Mouse (Mus musculus) 3T3-L1 (cell line): Measurements from ENCODE around the gene Tmem248.

Source experiments
- DNase-seq: peaks from one replicate; pipeline ENCODE4 v3.0.0-alpha.2; 2015; ENCODE audit warnings: low read depth, low spot score

The Tmem248 gene

GRCm38 (mm10) chr5:130255799-130256525 is 39.1 kb downstream of the Tmem248 start:
- DNase-seq, result peak; percentile 70

GRCm38 (mm10) chr5:130256678-130257271 is 39.9 kb downstream of the Tmem248 start:
- DNase-seq, result peak; percentile 100

- peak; percentile 43 for DNase-seq
These were observed 40.4 kb downstream of the Tmem248 start for GRCm38 (mm10) chr5:130257303-130257702.

- DNase-seq, result peak; percentile 67
These were observed 46.6 kb downstream of the Tmem248 start for GRCm38 (mm10) chr5:130263454-130263853.

DNA sequence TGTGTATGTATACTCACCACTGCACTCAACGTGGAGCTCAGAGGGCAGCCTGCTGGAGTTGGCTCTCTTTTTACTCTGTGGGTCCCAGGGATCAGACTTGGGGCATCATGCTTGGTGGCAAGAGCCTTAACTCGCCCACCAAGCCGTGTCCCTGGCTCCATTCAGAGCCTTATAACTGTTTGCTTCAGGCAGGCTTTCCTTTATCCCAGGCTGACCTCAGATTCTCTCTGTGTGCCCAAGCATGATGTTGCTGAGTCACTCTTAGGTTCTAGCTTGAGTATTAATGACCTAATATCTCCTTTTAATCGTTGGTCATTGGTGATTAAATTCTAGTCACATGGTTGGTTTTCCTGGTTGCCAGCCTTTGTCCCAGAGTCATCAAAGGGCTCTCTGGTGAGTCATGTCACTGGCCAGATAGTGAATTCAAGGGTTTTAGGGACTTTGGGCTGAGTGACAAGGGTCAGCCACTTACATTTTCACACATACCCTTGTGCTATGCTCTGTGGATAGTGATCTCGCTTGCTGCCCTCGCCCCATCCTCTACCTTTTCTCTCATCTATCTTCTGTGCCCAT is 47.6 kb downstream of the Tmem248 start:
- no peak for DNase-seq

GRCm38 (mm10) chr5:130266651-130267050 is 49.8 kb downstream of the Tmem248 start:
- peak; percentile 46 for DNase-seq

DNA sequence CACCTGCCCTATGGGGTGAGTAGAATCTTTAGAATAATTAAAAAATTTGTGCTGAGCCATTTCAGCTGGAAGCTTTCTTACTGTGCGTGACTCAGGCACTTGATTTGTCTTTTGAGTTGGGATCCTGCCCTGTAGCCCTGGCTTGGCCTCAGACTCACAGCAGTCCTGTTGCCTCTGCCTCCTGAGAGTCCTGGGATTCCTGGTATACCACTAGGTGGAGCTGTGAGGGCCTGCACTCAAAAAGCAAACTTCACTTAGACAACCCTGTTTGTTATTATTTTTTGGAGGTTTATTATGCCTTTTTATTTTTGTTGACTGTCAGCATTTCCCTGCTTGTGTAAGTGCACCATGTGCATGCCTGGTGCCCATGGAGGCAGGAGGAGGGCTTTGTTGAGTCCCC is 50.4 kb downstream of the Tmem248 start:
- DNase-seq, result peak; percentile 80

DNA sequence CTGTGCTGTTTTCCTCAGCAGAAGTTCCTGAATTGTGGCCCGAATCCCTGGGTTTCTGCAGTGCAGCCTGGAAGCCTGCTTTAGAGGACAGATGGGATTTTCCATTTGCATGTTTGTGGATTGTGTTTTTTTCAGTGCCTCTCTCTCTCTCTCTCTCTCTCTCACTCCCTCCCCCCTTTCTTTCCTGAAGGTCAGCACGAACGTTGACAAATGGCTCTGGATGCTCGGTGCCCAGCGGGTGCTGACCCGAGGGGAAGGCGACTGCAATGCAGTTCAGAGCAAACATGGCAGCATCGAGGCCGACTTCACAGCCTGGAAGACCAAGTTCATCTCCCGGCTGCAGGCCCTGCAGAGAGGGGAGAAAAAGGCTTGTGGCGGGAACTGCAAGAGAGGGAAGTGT is 52.1 kb downstream of the Tmem248 start:
- DNase-seq, result no peak

- DNase-seq, result peak; percentile 46
These were observed 55.5 kb downstream of the Tmem248 start for GRCm38 (mm10) chr5:130272344-130272743.

DNA sequence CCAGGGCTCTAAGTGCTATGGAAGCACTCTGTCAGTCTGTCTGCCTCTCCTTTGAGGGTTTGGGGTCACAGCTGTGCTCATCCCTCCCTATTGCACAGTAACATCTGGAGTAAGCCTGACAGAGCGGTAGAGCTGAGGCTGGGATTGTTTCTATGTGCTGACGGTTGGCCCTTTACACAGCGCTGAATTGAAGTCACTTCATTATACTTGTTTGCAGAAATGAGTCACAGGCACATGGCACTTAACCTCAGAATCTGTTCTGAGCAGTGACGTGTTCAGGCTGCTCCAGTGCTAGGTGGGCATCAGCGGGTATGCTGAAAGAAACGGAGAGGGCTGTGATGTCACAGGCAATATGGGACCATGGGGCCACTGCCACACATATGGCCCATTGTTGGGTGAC is 56.2 kb downstream of the Tmem248 start:
- no peak for DNase-seq

DNA sequence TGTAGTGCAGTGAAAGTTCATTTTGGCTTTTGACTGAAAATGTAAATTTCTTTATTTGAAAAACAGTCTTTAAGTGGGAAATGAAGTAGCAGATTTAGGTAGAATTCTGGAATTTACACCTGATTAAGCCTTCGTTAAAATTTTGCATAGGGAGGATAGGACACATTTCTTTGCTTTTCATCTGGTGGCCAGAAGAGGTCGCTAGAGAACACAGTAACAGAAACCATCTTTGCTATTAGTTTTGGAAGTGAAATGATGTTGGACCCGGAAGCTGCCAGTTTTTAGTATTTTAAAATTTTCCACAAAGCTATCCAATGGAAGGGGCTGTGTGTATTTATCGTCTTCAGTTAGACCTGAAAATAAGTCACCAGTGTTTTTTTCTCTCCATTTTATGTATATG is 58.6 kb downstream of the Tmem248 start:
- peak; percentile 75 for DNase-seq

DNA sequence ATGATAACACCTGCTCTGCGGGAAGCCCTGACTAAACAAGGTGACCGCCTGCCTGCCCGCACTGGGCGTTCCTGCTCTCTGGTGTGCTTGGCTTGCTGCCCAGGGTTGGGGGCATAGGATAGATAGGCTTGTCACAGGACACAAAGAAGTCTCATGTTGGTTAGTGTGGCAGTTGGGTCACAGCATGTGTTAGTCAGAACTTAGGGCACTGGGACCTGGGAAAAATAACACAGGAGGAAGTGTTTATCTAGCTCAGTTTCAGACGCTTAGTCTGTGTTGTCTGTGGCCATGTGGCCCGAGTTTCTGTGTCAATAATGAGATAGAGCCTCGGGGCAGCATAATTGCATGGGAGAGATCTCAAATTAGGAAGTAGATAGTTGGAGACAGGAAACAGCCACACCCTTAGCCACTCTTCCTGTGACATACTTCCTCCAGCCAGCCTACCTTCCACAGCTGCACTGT is 61.2 kb downstream of the Tmem248 start:
- DNase-seq, result no peak

- DNase-seq, result no peak
These were observed 66.3 kb downstream of the Tmem248 start for GRCm38 (mm10) chr5:130283079-130283732.

GRCm38 (mm10) chr5:130288106-130288505 is 71.2 kb downstream of the Tmem248 start:
- DNase-seq, result no peak

DNA sequence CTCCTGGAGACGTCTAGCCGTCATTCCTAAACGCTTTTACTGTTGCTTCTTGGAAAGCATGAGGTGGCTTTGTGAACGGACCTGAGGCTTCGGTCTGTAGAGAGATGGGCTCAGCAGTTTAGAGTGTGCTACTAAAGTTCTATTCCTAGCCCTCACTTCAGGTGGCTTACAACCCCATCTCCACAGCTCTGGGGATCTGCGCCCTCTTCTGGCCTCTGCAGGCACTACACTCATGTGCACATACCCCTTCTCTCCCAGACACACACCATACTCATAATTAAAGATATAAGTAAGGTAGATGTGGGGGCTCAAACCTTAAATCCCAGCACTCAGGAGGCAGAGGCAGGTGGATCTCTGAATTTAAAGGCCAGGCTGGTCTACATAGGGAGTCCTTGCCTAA is 73.4 kb downstream of the Tmem248 start:
- DNase-seq, result no peak

DNA sequence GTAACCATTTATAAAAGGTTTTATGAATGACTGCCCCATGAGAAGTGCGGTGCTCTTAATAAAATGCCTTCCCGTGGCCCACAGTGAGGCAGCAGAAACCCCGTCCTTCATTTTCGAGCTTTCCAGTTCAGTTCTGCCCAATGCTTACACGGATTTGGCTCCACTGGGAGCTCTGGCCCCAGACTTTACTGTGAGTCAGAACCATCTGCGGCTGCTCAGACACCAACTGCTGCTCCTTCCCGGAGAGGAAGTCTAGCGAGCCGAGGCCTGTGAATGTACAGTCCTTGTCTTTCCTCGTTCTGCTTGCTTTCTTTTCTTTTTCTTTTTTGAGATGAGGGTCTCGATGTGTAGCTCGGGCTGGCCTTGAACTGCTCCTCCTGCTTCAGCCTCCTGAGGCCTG is 73.9 kb downstream of the Tmem248 start:
- no peak for DNase-seq

DNA sequence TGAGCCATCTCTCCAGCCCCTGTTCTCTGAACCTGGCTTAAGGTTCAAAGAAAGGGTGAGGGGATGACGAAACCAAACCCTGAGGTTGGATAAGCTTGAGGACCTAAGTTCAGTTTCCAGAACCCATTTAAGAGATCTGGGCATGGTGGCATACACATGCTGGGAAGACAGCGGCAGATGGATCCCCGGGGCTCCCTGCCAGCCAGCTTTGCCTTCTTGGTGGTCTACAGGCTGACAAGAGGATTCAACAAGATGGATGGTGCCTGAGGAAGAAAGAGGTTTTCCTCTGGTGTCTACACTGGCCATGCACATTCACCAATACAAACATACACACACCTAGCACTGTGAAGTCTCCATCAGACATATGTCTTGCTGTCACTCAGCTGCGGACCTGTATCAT is 76.1 kb downstream of the Tmem248 start:
- DNase-seq, result no peak
